Mouse (Mus musculus) stomach, embryonic 16.5 days (tissue): ENCODE data around the gene Tmem203. TPM values are rescaled to one million over a fixed set of nuclear protein-coding genes. Genes with fewer than 3 reads are reported as not detected.

ENCODE experiments used
- ATAC-seq: fragments of 200-750 bp; cut with Nextera tagmentation; 2 replicates; pipeline ENCODE4 v1.8.0; 2017; ENCODE audit warnings: moderate number of reproducible peaks, moderate TSS enrichment; ENCODE audit not compliant: insufficient read depth, low FRiP score
- H3K27ac ChIP-seq: fragments of 300-500 bp; sonication (generic); 2 replicates; pipeline ENCODE4 v1.5.1; 2014; ENCODE audit warnings: low read length
- H3K27me3 ChIP-seq: fragments of 300-500 bp; sonication (generic); 2 replicates; pipeline ENCODE4 v1.6.1; 2014; ENCODE audit warnings: low read length, control low read depth, mixed read lengths; ENCODE audit not compliant: control insufficient read depth, insufficient read depth
- H3K36me3 ChIP-seq: fragments of 300-500 bp; sonication (generic); 2 replicates; pipeline ENCODE4 v1.6.1; 2014; ENCODE audit warnings: low read length; ENCODE audit not compliant: control insufficient read depth, insufficient read depth
- H3K4me1 ChIP-seq: fragments of 300-500 bp; sonication (generic); 2 replicates; pipeline ENCODE4 v1.6.1; 2014; ENCODE audit warnings: low read length, control low read depth, mixed read lengths; ENCODE audit not compliant: control insufficient read depth, insufficient read depth
- H3K4me2 ChIP-seq: fragments of 300-500 bp; sonication (generic); 2 replicates; pipeline ENCODE4 v1.6.1; 2014; ENCODE audit warnings: low read depth, low read length, mixed read lengths
- H3K4me3 ChIP-seq: fragments of 300-500 bp; sonication (generic); replicated peaks from 2 replicates; pipeline ENCODE4 v1.5.1; 2014; ENCODE audit warnings: mild to moderate bottlenecking, low read length
- H3K9ac ChIP-seq: fragments of 300-500 bp; sonication (generic); 2 replicates; pipeline ENCODE4 v1.6.1; 2014; ENCODE audit warnings: low read length
- H3K9me3 ChIP-seq: fragments of 300-500 bp; sonication (generic); replicated peaks from 2 replicates; pipeline ENCODE4 v1.6.1; 2016; ENCODE audit warnings: low read length, control low read depth; ENCODE audit not compliant: control insufficient read depth
- WGBS: fragments of 180-500 bp; shearing (Covaris S2); extraction: QIAGEN DNeasy Blood & Tissue Kit; methylation state at CpG from one replicate; pipeline ENCODE4 v1.1.7; 2014; 5-methylcytosine and 5-hydroxymethylcytosine counted together
- polyA plus RNA-seq: library from polyadenylated mRNA; unstranded; fragments of >200 nt; fragmentation: Nextera tagmentation; extraction: Ambion mirVana; gene quantifications from 2 replicates; pipeline ENCODE4 v1.2.1, GENCODE M21; 2015

Gene Tmem203
- polyA plus RNA-seq, 1 experiment from 2014 or later = 19.5 TPM

DNA sequence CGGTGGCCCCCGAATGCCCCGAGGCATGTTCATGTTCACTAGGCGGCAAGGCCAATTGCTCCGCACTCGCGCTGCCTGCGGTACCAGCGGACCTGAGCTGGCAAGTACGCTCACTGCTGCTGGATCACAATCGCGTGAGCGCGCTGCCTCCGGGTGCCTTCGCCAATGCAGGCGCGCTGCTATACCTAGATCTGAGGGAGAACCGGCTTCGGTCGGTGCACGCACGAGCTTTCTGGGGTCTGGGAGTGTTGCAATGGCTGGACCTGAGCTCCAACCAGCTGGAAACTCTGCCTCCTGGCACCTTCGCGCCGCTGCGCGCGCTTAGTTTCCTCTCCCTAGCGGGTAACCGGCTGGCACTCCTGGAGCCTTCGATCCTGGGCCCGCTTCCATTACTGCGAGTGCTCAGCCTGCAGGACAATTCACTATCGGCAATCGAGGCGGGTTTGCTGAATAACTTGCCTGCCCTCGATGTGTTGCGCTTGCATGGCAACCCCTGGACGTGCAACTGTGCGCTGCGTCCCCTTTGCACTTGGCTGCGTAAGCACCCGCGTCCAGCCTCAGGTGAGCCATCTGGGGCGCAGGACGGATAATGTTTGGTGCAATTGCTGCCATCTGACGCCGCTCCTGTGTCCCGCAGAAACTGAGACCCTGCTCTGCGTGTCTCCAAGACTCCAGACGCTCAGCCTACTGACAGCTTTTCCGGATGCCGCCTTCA lies 35.0 kb downstream of the Tmem203 start:
- Histone ChIP-seq H3K27ac (peak overlapping the region; percentile 77), H3K9ac (peak overlapping the region; percentile 61), H3K4me2 (peak overlapping the region; percentile 55), H3K36me3 (0 out of 2 replicates have a peak, but pooled peaks cover under 1% of the 10 kb centered on the region), H3K9me3 (no peaks in the 10 kb centered on the region), H3K27me3 (peaks cover 45% of the 10 kb centered on the region), H3K4me3 (peak overlapping the region; percentile 45), H3K4me1 (peaks cover 50% of the 10 kb centered on the region)
- 2% methylated on average over 54 of the region's 54 CpGs for WGBS
- ATAC-seq = no peak

DNA sequence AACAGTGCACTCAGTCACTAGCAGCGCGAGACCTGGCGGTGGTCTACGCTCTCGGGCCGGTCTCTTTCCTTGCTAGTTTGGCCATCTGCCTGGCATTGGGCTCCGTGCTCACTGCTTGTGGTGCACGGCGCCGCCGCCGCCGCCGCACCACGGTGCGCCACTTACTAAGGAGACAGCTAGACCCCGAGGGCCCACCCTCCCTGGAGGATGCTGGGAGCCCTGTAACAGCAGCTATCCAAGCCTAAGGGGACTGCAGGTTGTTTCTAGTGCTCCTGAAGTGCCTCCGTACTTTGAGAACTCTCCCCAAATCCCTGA lies 35.5 kb downstream of the Tmem203 start:
- Histone ChIP-seq H3K4me3 (peak overlapping the region; percentile 45), H3K27ac (no peak overlapping the region; the same call in 1 of the 2 replicates), H3K9ac (peak overlapping the region; percentile 61), H3K9me3 (no peaks in the 10 kb centered on the region), H3K4me1 (peaks cover 48% of the 10 kb centered on the region), H3K36me3 (no peaks in the 10 kb centered on the region), H3K4me2 (peak overlapping the region; percentile 55), H3K27me3 (peaks cover 45% of the 10 kb centered on the region)
- no peak for ATAC-seq
- WGBS = 1% methylated on average over 18 of the region's 18 CpGs

DNA sequence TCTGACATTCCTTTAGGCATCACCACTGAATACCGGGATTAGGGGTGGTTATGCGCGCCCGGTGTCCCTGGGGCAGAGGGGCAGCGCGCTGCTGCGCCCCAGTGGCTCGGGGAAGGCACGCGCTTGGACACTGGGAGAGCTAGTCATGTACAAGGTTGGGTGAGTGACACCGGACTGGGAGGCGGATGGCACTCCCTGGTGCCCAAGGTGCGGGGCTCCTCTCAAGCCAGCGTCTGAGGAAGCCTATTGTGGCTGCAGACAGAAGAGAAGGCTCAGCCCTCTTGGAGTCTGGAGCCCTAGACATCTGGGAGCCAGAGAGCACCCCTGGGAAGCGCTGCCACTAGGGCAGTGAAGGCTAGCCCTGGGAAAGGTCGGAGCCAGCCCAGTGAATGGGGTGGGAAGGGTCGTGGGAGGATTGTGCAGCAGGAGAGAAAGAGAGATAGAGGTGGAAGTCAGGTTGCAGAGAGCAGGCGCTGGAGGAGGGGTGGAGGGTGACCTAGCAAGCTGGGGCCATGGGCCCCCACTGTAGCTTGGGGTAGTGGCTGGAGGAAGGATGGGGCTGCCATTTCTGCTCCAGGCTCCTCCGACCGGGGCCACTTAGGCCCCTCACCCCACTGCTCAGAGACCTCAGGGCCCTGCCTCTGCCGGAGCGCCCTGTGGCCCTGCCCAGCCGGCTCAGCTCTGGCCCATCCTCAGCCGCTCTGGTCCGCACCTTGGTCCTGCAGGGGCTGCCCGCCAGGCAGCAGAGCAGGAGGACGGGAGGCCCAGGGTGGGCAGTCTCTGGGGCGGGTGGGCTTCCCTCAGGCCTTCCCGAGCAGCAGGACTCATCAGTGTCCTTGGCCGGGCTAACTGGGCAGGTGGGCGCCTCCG lies 36.2 kb downstream of the Tmem203 start:
- Histone ChIP-seq H3K9me3 (no peaks in the 10 kb centered on the region), H3K27me3 (peaks cover 45% of the 10 kb centered on the region), H3K4me3 (peak overlapping the region; percentile 45), H3K9ac (peak overlapping the region; percentile 68), H3K4me2 (peak overlapping the region; percentile 61), H3K4me1 (peaks cover 44% of the 10 kb centered on the region), H3K27ac (no peak overlapping the region; the same call in 1 of the 2 replicates), H3K36me3 (no peaks in the 10 kb centered on the region)
- 8% methylated on average over 32 of the region's 32 CpGs for WGBS
- no peak for ATAC-seq

DNA sequence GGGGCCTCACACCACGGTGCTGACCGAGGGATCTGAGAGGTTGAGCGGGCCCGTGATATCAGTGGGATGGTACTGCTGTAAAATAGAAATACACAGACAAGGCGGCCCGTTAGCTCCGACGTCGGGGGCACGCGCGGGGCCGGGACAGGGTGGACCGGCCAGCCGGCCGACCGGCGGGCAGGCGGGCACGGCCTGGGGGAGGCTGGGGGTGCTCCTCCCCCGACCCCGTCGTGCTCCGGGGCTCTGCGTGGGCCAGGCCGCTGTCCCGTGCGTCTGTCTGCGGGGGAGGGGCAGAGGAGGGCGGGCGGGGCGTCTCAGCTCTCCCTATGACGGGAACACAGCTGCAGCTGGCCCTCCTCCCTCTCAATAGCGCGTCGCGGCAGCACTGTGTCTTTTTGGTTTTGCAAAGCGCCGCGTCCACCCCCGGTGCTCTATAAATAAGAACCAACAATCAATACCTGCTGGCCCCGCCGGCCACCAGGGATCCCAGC lies 36.9 kb downstream of the Tmem203 start:
- Histone ChIP-seq H3K9me3 (no peaks in the 10 kb centered on the region), H3K4me3 (peak overlapping the region; percentile 45), H3K27ac (no peak overlapping the region), H3K4me2 (peak overlapping the region; percentile 61), H3K36me3 (no peaks in the 10 kb centered on the region), H3K27me3 (peaks cover 45% of the 10 kb centered on the region), H3K4me1 (peaks cover 42% of the 10 kb centered on the region), H3K9ac (peak overlapping the region; percentile 68)
- 7% methylated on average over 39 of the region's 43 CpGs for WGBS
- ATAC-seq = peak; percentile 14; the same call in 1 of the 2 replicates

DNA sequence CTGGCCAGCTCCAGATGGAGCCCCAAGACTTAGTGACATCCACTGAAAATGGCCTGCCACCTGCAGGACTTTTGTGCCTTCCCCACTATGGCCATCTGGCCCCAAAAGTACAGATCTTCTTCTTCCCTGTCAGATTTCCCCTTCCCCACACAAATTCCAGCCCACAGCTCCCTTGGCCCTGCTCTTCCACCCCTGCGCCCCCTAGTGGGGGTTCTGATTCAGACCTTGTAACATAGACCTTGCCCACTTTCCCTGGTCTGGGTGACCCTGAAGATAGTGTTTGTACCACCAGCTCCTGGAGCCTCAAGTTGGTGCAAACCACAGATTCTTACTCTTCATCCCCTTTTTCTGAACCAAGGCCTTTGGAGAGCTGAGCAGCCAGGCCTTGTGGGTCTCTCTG lies 37.6 kb downstream of the Tmem203 start:
- Histone ChIP-seq H3K27me3 (peaks cover 45% of the 10 kb centered on the region), H3K36me3 (no peaks in the 10 kb centered on the region)
- no peak for ATAC-seq

DNA sequence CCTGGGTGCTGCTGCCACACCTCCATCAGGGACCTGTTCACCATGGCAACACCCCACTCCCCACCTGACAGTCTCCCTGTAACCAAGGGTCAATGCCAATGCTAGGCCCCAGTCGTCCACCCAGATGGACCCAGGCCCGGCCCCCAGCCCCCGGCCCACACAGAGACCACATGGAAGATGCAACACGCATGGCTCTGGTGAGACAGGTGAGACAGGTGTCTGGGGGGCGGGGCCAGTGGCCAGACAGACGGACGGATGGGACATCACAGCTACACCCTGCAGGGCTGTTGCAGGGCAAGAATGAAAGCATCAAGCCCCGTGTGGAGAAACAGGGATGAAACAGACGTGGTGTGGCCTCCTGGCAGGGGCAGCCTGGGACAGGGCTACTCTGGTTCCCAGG lies 38.5 kb downstream of the Tmem203 start:
- ATAC-seq = no peak
- H3K27ac ChIP-seq = no peak overlapping the region
- no peaks in the 10 kb centered on the region for H3K9me3 ChIP-seq
- H3K4me3 ChIP-seq = no peak overlapping the region
- H3K36me3 ChIP-seq = no peaks in the 10 kb centered on the region
- peaks cover 26% of the 10 kb centered on the region for H3K4me1 ChIP-seq
- peaks cover 44% of the 10 kb centered on the region for H3K27me3 ChIP-seq
- no peak overlapping the region for H3K4me2 ChIP-seq
- H3K9ac ChIP-seq = no peak overlapping the region
- 73% methylated on average over 9 of the region's 9 CpGs for WGBS

More for the DNA sequence above, 37.6 kb downstream of the Tmem203 start:
- Histone ChIP-seq H3K9ac (peak overlapping the region; percentile 68), H3K4me1 (peaks cover 35% of the 10 kb centered on the region), H3K27ac (no peak overlapping the region), H3K9me3 (no peaks in the 10 kb centered on the region), H3K4me2 (peak overlapping the region; percentile 61), H3K4me3 (peak overlapping the region; percentile 45; the same call in 1 of the 2 replicates)
- WGBS = 0% methylated on average over 1 of the region's 1 CpGs

DNA sequence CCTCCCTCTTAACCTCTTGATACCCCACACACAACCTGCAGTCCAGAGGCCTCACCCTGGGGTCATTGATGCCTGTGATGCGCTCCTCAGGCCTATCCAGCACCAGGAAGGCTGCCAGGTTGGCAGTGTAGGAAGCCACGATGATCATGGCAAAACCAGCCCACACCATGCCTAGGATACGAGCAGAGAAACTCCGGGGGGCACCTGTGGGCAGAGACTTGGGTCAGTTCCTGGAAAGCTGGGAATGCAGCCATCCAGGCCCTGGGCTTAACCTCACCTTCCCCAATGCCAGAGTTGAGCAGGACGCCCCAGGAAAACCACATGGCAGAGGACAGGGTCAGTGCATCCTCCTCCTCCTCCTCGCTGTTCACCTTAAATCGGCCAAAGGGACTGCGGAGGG lies 41.9 kb downstream of the Tmem203 start:
- 70% methylated on average over 8 of the region's 8 CpGs for WGBS
- Histone ChIP-seq H3K4me3 (no peak overlapping the region), H3K4me1 (peaks cover 7% of the 10 kb centered on the region), H3K27me3 (peaks cover 10% of the 10 kb centered on the region), H3K27ac (no peak overlapping the region), H3K9ac (no peak overlapping the region), H3K9me3 (no peaks in the 10 kb centered on the region), H3K36me3 (no peaks in the 10 kb centered on the region), H3K4me2 (no peak overlapping the region)
- ATAC-seq = no peak

DNA sequence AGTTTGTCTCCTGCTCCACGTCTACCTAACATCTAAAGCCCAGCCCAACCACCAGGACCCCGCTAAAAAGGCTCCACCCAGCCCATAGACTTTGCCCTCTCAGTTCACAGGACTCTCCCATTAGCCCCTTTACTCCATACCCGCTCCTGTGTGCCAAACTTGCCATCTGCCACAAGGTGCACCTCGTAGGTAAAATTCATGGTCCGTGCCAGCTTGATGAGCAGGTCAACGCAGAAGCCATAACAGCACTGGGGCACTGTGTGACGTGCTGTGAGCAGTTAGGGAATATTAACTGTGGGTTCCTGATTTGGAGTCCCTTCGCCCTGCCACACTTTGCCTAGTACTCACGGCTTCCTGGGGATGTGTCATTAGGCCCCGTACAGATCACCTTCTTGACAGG lies 42.8 kb downstream of the Tmem203 start:
- 72% methylated on average over 10 of the region's 10 CpGs for WGBS
- no peak overlapping the region for H3K4me2 ChIP-seq
- peaks cover 2% of the 10 kb centered on the region for H3K27me3 ChIP-seq
- no peak overlapping the region for H3K27ac ChIP-seq
- no peaks in the 10 kb centered on the region for H3K36me3 ChIP-seq
- H3K9me3 ChIP-seq = no peaks in the 10 kb centered on the region
- ATAC-seq = no peak
- no peak overlapping the region for H3K9ac ChIP-seq
- H3K4me3 ChIP-seq = no peak overlapping the region
- H3K4me1 ChIP-seq = no peaks in the 10 kb centered on the region

DNA sequence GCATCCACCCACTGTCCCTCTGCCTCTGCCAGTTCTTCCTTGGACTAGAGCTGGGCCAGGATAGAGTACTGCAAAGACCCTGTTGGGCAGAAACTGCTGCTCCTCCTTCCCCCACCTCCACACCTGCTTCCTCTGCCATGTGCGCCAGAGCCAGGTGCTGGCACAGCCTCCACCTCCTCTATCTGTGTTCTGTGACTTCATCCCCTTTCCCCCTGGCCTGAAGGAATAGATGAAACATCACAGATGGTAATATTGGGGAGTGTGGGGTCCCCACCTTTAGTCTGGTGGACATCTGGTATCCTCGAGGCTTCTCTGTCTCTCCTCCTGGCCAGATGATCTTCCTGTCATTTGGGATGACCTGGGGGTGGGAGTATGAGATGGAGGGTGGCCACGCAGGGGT lies 48.2 kb downstream of the Tmem203 start:
- Histone ChIP-seq H3K9me3 (no peaks in the 10 kb centered on the region), H3K4me2 (no peak overlapping the region), H3K27ac (no peak overlapping the region), H3K27me3 (peaks cover 17% of the 10 kb centered on the region; the same call in 1 of the 2 replicates), H3K4me3 (no peak overlapping the region), H3K9ac (no peak overlapping the region), H3K36me3 (no peaks in the 10 kb centered on the region), H3K4me1 (0 out of 2 replicates have a peak, but pooled peaks cover 2% of the 10 kb centered on the region)
- WGBS = 65% methylated on average over 3 of the region's 3 CpGs
- no peak for ATAC-seq
